Mouse (Mus musculus): Measurements from ENCODE around the gene Gm10837.

The Gm10837 gene

GRCm38 (mm10) chr14:122464763-122465741 lies 25.3 kb upstream of the Gm10837 start, which contains the start of gene Zic5:
Gene Zic5 (minus strand): TSS chr14:122465677.
- no peak for DNase-seq (ENCODE audit: low spot score)

DNA sequence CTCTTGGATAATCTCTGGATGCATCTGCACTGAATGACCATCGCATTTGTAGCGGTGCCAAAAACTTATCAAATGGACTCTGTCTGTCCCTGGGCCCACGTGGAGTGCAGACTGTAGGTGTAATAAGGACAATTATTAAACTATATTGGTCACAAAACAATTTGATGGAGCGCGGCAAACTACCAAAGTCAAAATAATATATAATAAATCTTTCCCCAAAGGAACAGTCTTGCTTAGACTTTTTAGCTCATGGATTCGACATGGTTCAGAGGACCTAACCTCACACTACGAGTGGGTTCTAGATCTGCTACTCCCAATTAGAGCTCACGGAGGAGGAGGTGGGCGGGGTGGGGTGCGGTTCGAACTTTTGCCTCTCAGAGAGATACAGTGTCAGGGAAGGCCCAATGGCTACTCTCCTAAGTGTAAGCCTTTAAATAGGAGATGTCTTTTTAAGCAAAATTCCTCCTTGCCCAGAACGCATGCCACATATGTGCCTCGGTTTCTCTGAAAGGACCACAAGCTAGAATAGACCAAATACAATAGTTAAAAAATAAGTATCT lies 24.4 kb upstream of the Gm10837 start:
- no peak for DNase-seq (ENCODE audit: low spot score)

DNA sequence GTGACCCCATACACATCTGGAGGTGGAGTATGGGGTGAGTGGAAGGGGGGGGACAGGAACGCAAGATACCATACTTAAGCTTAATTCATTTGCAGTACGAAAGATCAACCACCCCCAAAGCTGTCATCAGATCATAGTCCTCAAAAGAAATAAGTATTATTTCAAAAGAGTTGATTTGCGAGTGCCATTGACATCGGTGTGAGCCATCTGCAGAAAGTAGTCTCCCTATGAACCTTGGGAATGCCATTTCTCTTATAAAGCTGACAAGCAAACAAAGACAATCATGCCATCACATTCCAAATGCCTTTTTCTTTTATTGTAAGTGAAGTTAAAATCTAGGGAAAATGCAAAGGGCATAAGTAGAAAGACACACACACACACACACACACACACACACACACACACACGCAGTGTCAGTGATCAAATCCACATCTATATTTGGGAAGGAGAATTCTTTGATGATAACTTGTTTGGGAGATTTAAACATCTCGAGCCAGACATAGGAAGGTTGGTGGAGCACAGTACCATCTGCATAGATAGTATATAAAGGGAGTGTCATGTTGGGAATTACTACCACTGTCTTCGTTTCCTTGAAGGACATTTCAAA lies 23.5 kb upstream of the Gm10837 start:
- no peak for DNase-seq (ENCODE audit: low spot score)

DNA sequence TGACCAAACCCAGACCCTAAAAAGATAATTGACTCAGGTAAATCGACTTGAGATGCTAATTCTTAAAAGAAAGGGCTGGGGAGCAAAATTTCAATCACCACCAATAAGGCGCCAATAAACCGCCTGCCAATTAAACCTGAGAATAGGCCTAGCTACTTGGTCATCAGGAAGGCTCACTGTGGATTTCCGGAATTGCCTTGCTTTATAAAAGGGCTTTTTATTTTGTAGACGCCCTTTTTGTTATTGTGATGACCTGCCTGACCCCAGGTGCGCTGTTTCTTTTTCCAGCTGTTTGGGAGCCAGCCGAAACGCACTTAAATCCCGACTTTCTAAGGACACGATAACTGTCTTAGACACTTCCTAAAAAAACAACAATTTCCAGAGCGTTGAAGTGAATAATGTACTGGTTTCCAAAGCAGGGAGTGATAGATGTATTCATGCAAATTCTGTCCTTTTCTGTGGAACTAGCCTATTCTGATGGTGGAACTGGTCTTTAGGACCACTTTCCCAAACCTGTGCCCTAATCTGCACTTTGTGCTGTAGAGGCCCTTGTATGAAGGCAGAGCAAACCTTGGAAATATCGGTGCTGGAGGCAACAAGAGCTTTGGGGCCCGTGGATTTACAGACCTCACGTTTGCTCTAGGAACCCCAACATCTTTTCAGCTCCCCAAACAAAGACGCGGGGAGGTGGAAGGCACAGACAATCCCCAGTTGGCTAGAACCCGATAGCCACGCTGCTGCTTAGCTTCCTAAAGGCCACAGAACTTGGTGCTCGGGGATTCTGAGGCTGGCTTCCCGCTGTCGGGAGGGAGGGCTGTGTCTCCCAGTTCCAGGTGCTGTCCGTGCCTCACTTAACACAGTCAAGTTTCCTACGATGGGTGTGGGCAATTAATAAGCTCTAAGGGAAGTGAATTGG lies 22.2 kb upstream of the Gm10837 start:
- no peak for DNase-seq (ENCODE audit: low spot score)

DNA sequence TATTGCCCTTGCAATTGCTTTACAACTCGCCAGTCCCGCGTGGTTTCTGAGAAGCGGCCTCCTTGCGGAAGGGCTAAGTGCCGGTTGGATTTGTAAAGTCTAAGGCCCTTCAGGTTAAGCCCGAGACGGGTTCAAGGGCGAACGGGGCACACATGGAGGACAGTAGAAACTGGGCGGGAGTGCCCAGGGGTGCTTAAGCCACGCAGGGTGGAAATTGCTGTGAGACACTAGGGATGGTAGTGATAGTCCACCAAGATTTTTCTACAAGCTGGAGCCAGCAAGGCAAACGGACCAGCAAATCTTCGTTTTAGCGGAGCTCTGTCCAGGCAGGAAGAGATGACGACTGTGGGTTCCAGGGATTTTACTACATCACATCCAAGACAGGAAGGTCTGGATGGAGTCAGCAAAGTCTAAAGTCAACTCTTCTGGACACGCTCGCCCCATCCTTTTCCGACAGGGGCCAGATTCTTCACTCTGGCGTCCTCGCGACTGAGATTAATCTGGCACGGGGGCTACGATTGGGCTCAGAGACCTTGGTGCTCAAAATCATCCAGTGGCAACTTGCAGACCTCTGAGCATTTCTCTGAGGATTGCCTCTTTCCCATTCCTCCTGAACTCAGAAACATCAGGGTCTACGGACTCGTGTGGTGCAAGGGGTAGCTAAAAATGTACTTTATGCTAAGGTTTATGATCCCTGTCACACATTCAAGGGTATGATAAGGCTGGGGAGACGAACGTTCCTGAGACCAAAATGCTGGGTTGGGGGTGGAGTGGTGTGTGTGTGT lies 21.2 kb upstream of the Gm10837 start:
- no peak for DNase-seq (ENCODE audit: low spot score)

- no peak for DNase-seq (ENCODE audit: low spot score)
Observed at GRCm38 (mm10) chr14:122471449-122472085, 18.8 kb upstream of the Gm10837 start.

DNA sequence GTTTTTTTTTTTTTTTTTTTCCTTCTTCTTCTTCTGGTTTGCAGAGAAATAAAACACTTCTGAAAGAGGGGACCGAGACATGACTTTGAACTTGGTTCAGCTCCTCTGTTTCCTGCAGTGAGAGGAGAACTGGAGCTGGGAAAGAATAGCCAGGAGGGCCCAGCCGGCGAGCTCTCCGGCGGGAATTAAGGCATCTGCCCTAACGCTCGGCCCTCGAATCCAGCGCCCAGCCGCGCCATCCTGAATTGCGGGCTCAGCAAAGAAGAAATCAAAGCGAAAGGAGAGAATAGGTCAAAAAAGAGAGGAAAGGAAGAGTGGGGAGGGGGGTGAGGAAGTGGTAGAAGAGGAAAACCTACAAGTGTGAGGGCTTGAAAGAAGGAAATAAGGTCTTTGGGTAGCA lies 18.2 kb upstream of the Gm10837 start:
- no peak for DNase-seq (ENCODE audit: low spot score)

GRCm38 (mm10) chr14:122472647-122473046 lies 17.7 kb upstream of the Gm10837 start:
- DNase-seq (ENCODE audit: low spot score): no peak

DNA sequence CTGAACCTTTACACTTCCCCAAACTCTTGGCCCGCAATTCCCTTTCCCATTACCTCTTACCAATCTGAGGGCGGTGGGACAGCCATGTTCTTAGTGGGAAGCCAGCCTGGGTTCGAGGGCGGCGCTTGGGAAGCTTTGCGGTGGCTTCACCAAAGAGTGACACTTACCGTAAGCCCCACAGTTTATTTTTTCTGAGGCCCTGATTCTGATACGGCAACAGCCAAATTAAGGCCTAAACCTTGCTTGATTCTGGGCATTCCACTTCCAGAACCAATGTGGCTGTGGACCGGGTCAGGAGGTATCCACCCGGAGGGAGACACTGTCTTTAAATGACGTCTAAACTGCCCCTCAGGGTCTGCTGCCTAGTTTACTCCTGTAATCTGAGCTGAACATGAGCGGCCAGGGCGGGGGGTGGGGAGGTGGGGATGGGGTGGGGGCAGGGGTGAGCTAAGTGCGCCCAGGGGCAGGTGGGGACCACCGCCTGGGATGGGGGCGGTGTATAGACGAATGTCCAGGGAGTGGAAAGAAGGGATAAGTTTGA lies 17.1 kb upstream of the Gm10837 start:
- DNase-seq (ENCODE audit: low spot score): no peak

DNA sequence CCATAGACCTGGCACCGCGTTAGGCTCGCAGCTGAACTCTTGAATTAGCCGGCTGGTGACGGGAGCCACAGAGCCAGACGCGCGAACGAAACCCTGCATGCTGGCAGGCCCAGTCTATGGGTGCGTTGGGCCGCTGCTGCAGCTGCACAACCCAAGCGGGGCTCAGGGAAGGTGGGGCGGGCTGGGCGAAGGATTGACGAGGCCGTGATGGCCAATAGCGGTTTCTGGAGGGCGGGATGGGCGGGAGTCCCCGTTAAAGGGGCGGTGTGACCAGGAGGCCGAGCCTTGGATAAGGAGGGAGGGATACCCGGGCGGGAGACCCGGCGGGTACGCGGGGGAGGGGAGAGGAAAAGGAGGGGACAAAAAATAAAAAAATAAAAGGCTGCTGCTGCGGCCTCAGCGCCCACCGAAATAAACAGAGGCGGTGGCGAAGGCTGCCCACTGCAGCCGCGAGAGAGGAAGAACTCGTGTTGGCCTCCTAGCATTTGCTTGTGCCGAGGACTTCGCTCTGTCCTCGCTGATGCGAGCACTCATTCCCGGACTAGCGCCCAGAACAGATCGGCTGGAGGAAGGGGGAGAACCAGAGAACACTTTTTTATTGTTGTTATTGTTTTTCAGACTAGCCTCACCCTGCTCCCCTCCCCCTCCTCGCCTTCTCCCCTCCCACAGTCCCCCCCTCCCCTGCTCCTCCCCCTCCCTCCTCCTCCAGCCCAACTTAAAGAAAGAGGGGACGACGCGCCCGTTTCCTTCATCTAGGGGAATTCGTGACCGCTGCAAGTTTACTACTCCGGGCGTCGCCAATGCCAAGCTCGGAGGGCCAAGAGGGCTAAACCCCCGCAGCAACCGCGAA lies 16.1 kb upstream of the Gm10837 start:
- no peak for DNase-seq (ENCODE audit: low spot score)

GRCm38 (mm10) chr14:122474891-122475556 lies 15.4 kb upstream of the Gm10837 start, which contains the start of gene Zic2:
Gene Zic2 (plus strand): TSS chr14:122475435.
- DNase-seq (ENCODE audit: low spot score): no peak

- DNase-seq (ENCODE audit: low spot score): no peak
Observed at GRCm38 (mm10) chr14:122475557-122476040, 14.8 kb upstream of the Gm10837 start.

DNA sequence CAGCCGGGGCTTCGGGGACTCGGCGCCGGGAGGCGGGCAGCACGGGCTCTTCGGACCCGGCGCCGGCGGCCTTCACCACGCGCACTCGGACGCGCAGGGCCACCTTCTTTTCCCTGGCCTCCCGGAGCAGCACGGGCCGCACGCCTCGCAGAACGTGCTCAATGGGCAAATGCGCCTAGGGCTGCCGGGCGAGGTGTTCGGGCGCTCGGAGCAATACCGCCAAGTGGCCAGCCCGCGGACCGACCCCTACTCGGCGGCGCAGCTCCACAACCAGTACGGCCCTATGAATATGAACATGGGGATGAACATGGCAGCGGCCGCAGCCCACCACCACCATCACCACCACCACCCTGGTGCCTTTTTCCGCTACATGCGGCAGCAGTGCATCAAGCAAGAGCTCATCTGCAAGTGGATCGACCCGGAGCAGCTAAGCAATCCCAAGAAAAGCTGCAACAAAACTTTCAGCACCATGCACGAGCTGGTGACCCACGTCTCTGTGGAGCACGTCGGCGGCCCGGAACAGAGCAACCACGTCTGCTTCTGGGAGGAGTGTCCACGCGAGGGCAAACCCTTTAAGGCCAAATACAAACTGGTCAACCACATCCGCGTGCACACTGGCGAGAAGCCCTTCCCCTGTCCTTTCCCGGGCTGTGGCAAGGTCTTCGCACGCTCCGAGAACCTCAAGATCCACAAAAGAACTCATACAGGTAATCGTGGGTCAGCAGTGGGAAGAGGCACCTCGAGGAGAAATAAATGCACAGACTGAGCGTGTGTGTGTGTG lies 14.2 kb upstream of the Gm10837 start:
- no peak for DNase-seq (ENCODE audit: low spot score)

- DNase-seq (ENCODE audit: low spot score): no peak
Observed at GRCm38 (mm10) chr14:122476822-122477215, 13.6 kb upstream of the Gm10837 start.

- DNase-seq (ENCODE audit: low spot score): no peak
Observed at GRCm38 (mm10) chr14:122477261-122477671, 13.1 kb upstream of the Gm10837 start.

GRCm38 (mm10) chr14:122477971-122478573 lies 12.3 kb upstream of the Gm10837 start:
- no peak for DNase-seq (ENCODE audit: low spot score)

DNA sequence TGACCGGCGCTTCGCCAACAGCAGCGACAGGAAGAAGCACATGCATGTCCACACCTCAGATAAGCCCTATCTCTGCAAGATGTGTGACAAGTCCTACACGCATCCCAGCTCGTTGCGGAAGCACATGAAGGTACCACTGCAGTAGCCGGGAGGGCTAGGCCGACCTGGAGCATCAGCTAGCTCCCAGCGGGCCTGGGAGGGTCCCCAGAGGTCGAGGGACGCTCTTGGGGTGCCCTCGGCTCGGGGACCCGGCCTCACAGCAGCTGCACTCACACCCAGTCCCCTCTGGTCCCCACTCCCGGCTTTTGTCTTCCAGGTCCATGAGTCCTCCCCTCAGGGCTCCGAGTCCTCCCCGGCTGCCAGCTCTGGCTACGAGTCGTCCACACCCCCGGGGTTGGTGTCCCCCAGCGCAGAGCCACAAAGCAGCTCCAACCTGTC lies 11.8 kb upstream of the Gm10837 start:
- no peak for DNase-seq (ENCODE audit: low spot score)

Measured in ovary, postnatal 10 days (tissue).